Mouse (Mus musculus) brain, embryonic 14.5 days (tissue): ENCODE results near the gene Olfr304. TPM values are rescaled to one million over a fixed set of nuclear protein-coding genes. Genes with fewer than 3 reads are reported as not detected.
"Not testable (repeated sequence)": the region's sequence is repeated elsewhere in the genome, so short reads cannot be mapped to it uniquely, and the experiment has no call there.

Experiments
- DNase-seq: peaks from one replicate; pipeline ENCODE4 v3.0.0-alpha.2; 2011; ENCODE audit warnings: low read depth
- CTCF ChIP-seq: fragments of 200-500 bp; IDR thresholded peaks from 2 replicates; pipeline ENCODE4 v1.5.1; 2012; ENCODE audit warnings: inconsistent platforms, mild to moderate bottlenecking, moderate library complexity, borderline replicate concordance; ENCODE audit not compliant: insufficient read depth, insufficient read length; ENCODE audit errors: extremely low read depth
- POLR2A ChIP-seq: fragments of 200-500 bp; IDR thresholded peaks from 2 replicates; pipeline ENCODE4 v1.6.1; 2012; ENCODE audit warnings: mild to moderate bottlenecking, inconsistent platforms, borderline replicate concordance; ENCODE audit not compliant: poor library complexity, insufficient read depth, insufficient read length, severe bottlenecking; ENCODE audit errors: extremely low read depth
- polyA plus RNA-seq: library from polyadenylated mRNA; depleted of rRNA; stranded (reverse); fragments of >200 nt; gene quantifications from 2 replicates; pipeline ENCODE4 v1.2.3, GENCODE M21; 2012; rRNA removed

Olfr304 gene
- polyA plus RNA-seq: not detected in 2 replicates

DNA sequence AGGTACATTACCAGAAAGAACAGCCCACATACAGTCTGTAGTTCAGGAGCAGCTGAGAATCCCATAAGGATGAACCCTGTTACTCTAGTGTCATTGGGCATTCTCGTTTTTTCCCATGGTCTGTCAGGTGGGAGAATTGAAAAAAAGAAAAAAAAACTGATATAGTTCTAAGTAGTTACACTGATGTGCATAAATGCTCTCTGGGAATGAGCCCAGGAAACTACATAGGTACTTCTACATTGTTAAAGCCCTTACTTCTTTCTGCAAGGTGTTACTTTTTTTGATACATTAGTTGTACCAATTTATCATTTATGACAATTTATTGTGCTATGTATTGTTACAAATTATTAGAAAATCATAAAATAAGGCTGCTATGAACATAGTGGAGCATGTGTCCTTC lies at the start of gene Olfr304:
TSS of gene Olfr304 (minus strand) at position 101 of the 400 bp plus-strand sequence.
- TF ChIP-seq POLR2A: no peak
- no peak for TF ChIP-seq CTCF
- no peak for DNase-seq

DNA sequence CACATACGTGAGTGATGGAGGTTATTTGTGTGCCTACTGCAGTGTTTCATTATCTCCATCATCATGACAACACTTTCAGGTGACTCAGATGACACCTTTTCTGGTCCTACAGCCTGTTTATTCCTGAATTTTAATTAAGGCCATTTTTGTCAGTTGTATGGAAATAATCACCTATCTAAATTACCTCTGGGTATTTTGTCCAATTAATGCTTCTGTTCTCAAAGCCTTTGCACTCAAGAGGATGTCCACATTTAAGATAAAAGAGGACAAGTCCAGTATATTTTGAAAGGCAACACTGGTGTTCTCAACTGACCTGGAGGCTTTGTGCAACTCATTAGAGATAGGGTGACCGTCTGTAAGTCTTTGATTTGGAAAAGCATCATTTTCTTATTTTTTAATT lies 17.1 kb upstream of the Olfr304 start, which contains the start of gene Olfr301:
TSS of gene Olfr301 (plus strand) at position 301 of the 400 bp plus-strand sequence.
- TF ChIP-seq POLR2A (no peak), CTCF (no peak)
- DNase-seq: no peak

DNA sequence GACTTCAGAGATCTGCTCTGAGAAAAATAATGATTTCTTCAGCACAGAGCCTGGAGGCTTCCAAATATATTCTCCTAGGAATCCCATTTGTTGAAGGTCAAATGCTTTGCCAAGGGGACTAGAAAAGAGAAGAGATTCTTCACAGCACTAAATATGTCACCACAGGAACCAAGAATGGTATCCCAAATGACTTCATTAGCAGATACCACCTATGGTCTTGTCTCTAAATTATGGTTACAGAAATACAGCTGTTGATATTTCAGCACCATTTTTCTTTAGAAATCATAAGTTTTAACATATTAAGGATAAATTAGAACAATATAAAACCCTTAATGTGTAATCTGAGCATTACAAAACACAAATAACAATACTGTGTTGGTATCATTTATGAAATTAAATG lies 11.2 kb upstream of the Olfr304 start, which contains the start of gene Olfr303:
TSS of gene Olfr303 (minus strand) at position 101 of the 400 bp plus-strand sequence.
- TF ChIP-seq POLR2A (no peak), CTCF (no peak)
- DNase-seq: peak; percentile 4

DNA sequence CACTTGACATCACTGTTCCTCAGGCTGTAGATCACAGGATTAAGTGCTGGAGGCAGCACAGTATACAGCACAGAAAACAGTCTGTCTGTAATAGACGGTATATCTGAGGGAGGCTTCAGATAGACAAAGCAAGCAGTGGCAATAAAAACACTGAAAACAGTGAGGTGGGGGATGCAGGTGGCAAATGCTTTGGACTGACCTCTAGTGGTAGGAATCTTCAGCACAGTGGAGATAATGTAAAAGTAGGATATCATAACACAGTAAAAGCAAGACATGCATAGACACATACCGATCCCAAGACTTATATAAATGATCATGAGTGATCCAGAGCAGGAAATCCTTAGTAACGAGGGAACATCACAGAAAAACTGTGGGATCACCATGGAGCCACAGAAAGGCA lies 689 bp downstream of the Olfr304 start:
- DNase-seq: no peak
- TF ChIP-seq CTCF (peak; percentile 6; the same call in 1 of the 2 replicates), POLR2A (no peak)

DNA sequence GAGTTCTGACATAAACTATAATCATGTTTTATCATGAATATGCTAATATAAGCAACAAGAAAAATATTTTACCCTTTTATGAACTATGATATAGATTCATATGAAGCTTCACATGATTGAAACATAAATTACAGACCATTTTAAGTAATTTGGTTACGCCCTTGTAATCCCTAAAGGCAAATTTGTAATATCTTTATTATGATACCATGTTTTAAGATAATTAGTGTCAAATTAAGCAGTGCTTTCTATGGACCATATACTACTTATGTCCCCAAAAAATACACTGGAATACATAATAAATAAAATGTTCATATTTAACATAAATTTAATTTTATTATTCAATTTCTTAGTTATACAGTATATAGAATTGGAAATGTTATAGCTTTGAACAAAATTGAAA lies 19.6 kb downstream of the Olfr304 start, which contains the start of gene Olfr305:
TSS of gene Olfr305 (minus strand) at position 101 of the 400 bp plus-strand sequence.
- TF ChIP-seq POLR2A: no peak
- TF ChIP-seq CTCF: no peak

DNA sequence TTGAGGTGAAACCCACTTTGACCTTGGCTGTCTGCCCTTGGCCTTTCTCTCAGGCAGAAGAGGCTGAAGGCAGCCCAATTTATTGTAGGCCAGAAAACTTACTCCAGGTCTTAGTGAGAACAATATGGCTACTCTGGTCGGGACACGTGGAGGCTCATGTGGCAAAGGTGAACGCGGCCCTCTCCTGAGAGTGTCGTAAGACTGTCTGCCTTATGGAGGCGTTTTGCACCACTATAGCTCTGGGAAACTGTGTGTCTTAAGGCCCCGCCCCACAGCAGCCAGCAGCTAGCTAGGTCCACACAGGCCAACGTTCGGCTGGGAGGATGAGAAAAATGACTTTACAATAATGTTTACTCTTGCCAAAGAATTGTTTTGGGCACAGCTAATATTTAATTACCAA lies 40.2 kb downstream of the Olfr304 start:
- not testable (repeated sequence) for DNase-seq

More for the DNA sequence above, 19.6 kb downstream of the Olfr304 start, which contains the start of gene Olfr305:
- DNase-seq: no peak

DNA sequence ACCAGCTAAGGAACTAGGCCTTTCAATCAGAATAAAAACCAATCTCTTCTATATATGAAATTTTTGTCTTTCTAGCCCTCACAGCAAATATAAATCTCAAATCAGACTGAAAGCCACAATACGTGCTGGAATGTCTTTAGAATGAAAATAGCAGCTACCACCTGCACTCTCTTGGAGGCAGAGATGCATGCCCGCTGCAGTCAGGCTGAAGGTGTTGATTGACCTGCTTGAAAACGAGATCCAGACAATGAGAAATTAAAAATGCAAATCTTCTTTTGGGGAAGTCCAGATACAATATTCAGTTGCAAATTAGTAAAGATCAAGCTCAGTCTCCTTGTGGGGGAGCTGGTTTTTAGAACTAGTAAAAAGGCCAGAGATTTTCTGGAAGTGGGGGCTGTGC lies 42.2 kb downstream of the Olfr304 start:
- no peak for DNase-seq
- TF ChIP-seq POLR2A (no peak), CTCF (no peak)

DNA sequence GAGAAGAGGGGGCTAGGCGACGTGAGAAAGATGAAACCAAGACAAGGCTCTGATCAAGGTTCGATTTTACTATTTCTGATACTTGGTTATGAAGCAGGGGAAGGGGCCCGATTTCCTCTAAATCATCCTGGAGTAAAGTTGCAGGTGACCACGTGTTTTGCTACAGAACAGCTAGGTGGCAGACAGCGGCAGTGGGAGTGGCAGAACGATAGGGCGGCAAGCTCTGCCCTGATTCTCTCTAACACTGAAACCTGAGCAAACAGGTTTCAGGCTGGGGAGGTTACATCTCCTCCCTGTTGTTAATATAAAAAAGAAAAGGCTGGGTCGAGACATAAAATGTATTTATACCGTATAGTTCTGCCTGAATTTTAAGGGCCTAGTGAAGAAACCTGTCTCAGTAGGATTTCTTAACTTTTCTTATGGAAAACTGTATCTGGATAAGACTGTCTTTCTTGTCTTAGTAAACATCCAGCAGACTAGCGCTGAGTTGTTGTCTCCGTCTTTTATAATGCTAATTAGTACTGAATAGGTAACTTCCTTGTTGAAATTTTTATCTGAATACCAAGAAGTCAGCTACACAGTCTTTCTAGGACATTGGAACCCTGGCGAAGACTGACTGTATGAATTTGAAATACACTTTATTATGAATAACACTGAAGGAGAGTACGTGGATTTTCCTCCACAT lies 43.4 kb downstream of the Olfr304 start:
- DNase-seq: no peak
- TF ChIP-seq CTCF: no peak
- no peak for TF ChIP-seq POLR2A

DNA sequence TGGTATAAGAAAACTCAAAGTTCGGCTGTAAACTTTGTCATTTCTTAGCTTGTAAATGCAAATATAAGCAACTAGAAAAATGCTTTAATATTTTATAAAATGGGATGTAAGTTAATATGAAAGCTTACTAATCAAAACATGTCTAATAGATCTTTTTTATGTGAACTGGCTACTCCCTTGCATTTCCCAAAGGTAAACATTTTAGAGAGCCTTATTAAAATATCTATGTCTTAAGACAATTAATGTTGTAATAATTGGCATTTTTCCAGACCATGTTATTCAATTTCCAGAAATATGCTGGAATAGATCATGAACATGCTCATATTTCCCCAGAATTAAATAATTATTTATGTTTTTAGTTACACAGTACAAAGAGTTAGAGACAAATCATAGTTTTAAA lies 49.0 kb downstream of the Olfr304 start, which contains the start of gene Olfr307:
TSS of gene Olfr307 (minus strand) at position 101 of the 400 bp plus-strand sequence.
- TF ChIP-seq CTCF (no peak), POLR2A (no peak)

More for the DNA sequence above, 49.0 kb downstream of the Olfr304 start, which contains the start of gene Olfr307:
- no peak for DNase-seq

Other genes starting within 250 kb of the Olfr304 start
- not detected in 2 replicates for gene Vmn2r75, start 214.9 kb downstream of the Olfr304 start, polyA plus RNA-seq
- not detected in 2 replicates for gene Vmn2r76, start 140.3 kb downstream of the Olfr304 start, polyA plus RNA-seq
- not detected in 2 replicates for gene Olfr310, start 109.5 kb downstream of the Olfr304 start, polyA plus RNA-seq
- gene Olfr309, start 73.0 kb downstream of the Olfr304 start, polyA plus RNA-seq: not detected in 2 replicates
- not detected in 2 replicates for gene Olfr308, start 61.0 kb downstream of the Olfr304 start, polyA plus RNA-seq
- not detected in 2 replicates for gene Olfr307, start 49.1 kb downstream of the Olfr304 start, polyA plus RNA-seq
- not detected in 2 replicates for gene Olfr305, start 19.7 kb downstream of the Olfr304 start, polyA plus RNA-seq
- gene Olfr303, start 11.1 kb upstream of the Olfr304 start, polyA plus RNA-seq: not detected in 2 replicates
- gene Olfr301, start 17.2 kb upstream of the Olfr304 start, polyA plus RNA-seq: not detected in 2 replicates
- not detected in 2 replicates for gene Olfr299, start 73.3 kb upstream of the Olfr304 start, polyA plus RNA-seq
- gene Olfr298, start 105.8 kb upstream of the Olfr304 start, polyA plus RNA-seq: not detected in 2 replicates
- gene Olfr297, start 133.3 kb upstream of the Olfr304 start, polyA plus RNA-seq: not detected in 2 replicates
- not detected in 2 replicates for gene Olfr295, start 197.2 kb upstream of the Olfr304 start, polyA plus RNA-seq
- gene Olfr294, start 230.0 kb upstream of the Olfr304 start, polyA plus RNA-seq: not detected in 2 replicates